Mouse (Mus musculus): ENCODE measurements around the gene Megf8.

- TF ChIP-seq CTCF (IDR thresholded peaks at IDR 0.05; ENCODE audit: borderline replicate concordance, extremely low read depth, insufficient read depth, insufficient read length) = no peak
- TF ChIP-seq POLR2A (IDR thresholded peaks at IDR 0.05; ENCODE audit: borderline replicate concordance, extremely low read depth, insufficient read depth, insufficient read length, poor library complexity, severe bottlenecking) = no peak
Observed at GRCm38 (mm10) chr7:25273259-25274241, 43.4 kb upstream of the Megf8 start.

Data from brain, embryonic 14.5 days (tissue).